Mouse (Mus musculus) R1 (cell line): Measurements from ENCODE around the gene Agfg1.
"Not testable (repeated sequence)": the region's sequence is repeated elsewhere in the genome, so short reads cannot be mapped to it uniquely, and the experiment has no call there.

Experiments
- DNase-seq: peaks from one replicate; pipeline ENCODE4 v3.0.0-alpha.2; 2018; ENCODE audit warnings: low read depth, low spot score

The Agfg1 gene

GRCm38 (mm10) chr1:82901201-82901600, 61.9 kb downstream of the Agfg1 start:
- no peak for DNase-seq

GRCm38 (mm10) chr1:82905886-82906285, 66.6 kb downstream of the Agfg1 start:
- no peak for DNase-seq

- DNase-seq, result peak; percentile 34
These were observed 73.7 kb downstream of the Agfg1 start, which contains the start of gene A030005L19Rik for GRCm38 (mm10) chr1:82913025-82913424. Gene A030005L19Rik, plus strand, starts transcription at chr1:82913325.

- DNase-seq, result not testable (repeated sequence)
These were observed 74.2 kb downstream of the Agfg1 start for GRCm38 (mm10) chr1:82913434-82913833.

GRCm38 (mm10) chr1:82924650-82925049, 85.4 kb downstream of the Agfg1 start, which contains the start of gene A030014E15Rik:
Gene A030014E15Rik, plus strand, starts transcription at chr1:82924917.
- peak; percentile 18 for DNase-seq

GRCm38 (mm10) chr1:82930558-82930957, 91.3 kb downstream of the Agfg1 start:
- DNase-seq, result not testable (repeated sequence)

GRCm38 (mm10) chr1:82931326-82931725, 92.0 kb downstream of the Agfg1 start, which contains the start of gene Gm6217:
Gene Gm6217, minus strand, starts transcription at chr1:82931399.
- not testable (repeated sequence) for DNase-seq

GRCm38 (mm10) chr1:82938666-82939065, 99.4 kb downstream of the Agfg1 start:
- no peak for DNase-seq

GRCm38 (mm10) chr1:82942505-82942904, 103.2 kb downstream of the Agfg1 start:
- DNase-seq, result not testable (repeated sequence)

- not testable (repeated sequence) for DNase-seq
These were observed 104.0 kb downstream of the Agfg1 start, which contains the start of gene A030003K21Rik for GRCm38 (mm10) chr1:82943295-82943694. Gene A030003K21Rik, minus strand, starts transcription at chr1:82943388.

- not testable (repeated sequence) for DNase-seq
These were observed 106.7 kb downstream of the Agfg1 start for GRCm38 (mm10) chr1:82946029-82946428.

- DNase-seq, result peak; percentile 58
These were observed 109.3 kb downstream of the Agfg1 start for GRCm38 (mm10) chr1:82948601-82949000.
